Mouse (Mus musculus) urinary bladder, postnatal 36 days (tissue): Measurements from ENCODE around the gene Tekt3.

ENCODE experiments used
- DNase-seq, 2 experiments: peaks; one replicate each; pipeline ENCODE4 v3.0.0; 2022; ENCODE audit warnings: low spot score in 2 of 2, mixed read lengths in 1 of 2

Gene Tekt3

GRCm38 (mm10) chr11:63058375-63058952 is 3.0 kb upstream of the Tekt3 start:
- DNase-seq: no peak

- no peak for DNase-seq
Observed at GRCm38 (mm10) chr11:63059911-63060310, 1.5 kb upstream of the Tekt3 start.

GRCm38 (mm10) chr11:63066526-63066925 is 5.1 kb downstream of the Tekt3 start:
- DNase-seq: no peak

- no peak for DNase-seq
Observed at GRCm38 (mm10) chr11:63070081-63070480, 8.6 kb downstream of the Tekt3 start.

GRCm38 (mm10) chr11:63084536-63084935 is 23.1 kb downstream of the Tekt3 start:
- no peak for DNase-seq

GRCm38 (mm10) chr11:63088672-63089071 is 27.2 kb downstream of the Tekt3 start:
- no peak for DNase-seq

GRCm38 (mm10) chr11:63090210-63090609 is 28.8 kb downstream of the Tekt3 start:
- DNase-seq: no peak

- DNase-seq: no peak
Observed at GRCm38 (mm10) chr11:63090986-63091385, 29.5 kb downstream of the Tekt3 start.

GRCm38 (mm10) chr11:63092271-63092670 is 30.8 kb downstream of the Tekt3 start:
- no peak for DNase-seq

GRCm38 (mm10) chr11:63093601-63094000 is 32.1 kb downstream of the Tekt3 start:
- DNase-seq: no peak

GRCm38 (mm10) chr11:63094496-63094895 is 33.0 kb downstream of the Tekt3 start:
- no peak for DNase-seq

- no peak for DNase-seq
Observed at GRCm38 (mm10) chr11:63098016-63098415, 36.6 kb downstream of the Tekt3 start.

- DNase-seq: no peak
Observed at GRCm38 (mm10) chr11:63099390-63099789, 37.9 kb downstream of the Tekt3 start.

GRCm38 (mm10) chr11:63103256-63103655 is 41.8 kb downstream of the Tekt3 start:
- DNase-seq: no peak

GRCm38 (mm10) chr11:63104026-63104425 is 42.6 kb downstream of the Tekt3 start:
- DNase-seq: no peak

- no peak for DNase-seq
Observed at GRCm38 (mm10) chr11:63109230-63109775, 47.8 kb downstream of the Tekt3 start.

GRCm38 (mm10) chr11:63110329-63110728 is 48.9 kb downstream of the Tekt3 start:
- DNase-seq: no peak

- DNase-seq: peak in 1 of 2 experiments; percentile 33
Observed at GRCm38 (mm10) chr11:63114807-63115641, 53.6 kb downstream of the Tekt3 start.

- no peak for DNase-seq
Observed at GRCm38 (mm10) chr11:63116652-63117051, 55.2 kb downstream of the Tekt3 start.

GRCm38 (mm10) chr11:63117266-63117665 is 55.8 kb downstream of the Tekt3 start:
- DNase-seq: no peak

- DNase-seq: no peak
Observed at GRCm38 (mm10) chr11:63119791-63120190, 58.3 kb downstream of the Tekt3 start.

GRCm38 (mm10) chr11:63122249-63122648 is 60.8 kb downstream of the Tekt3 start:
- no peak for DNase-seq

GRCm38 (mm10) chr11:63122776-63123350 is 61.4 kb downstream of the Tekt3 start:
- no peak for DNase-seq
